Mouse (Mus musculus) thymus, adult 2 months (tissue): ENCODE measurements at regions not wholly inside any gene's neighbourhood (a gene's known extent, or its start where the extent isn't known, plus 50 kb on each side); places are given as distances from the start of the nearest gene placed in this dataset.

ENCODE experiments used
- CTCF ChIP-seq: fragments of 200-500 bp; IDR thresholded peaks from 2 replicates; pipeline ENCODE4 v1.5.1; 2012; ENCODE audit warnings: mild to moderate bottlenecking, control low read depth, low read length, moderate library complexity, borderline replicate concordance; ENCODE audit not compliant: control insufficient read depth, poor library complexity, insufficient read depth; ENCODE audit errors: extremely low read depth
- POLR2A ChIP-seq: fragments of 200-500 bp; IDR thresholded peaks from 2 replicates; pipeline ENCODE4 v1.6.1; 2012; ENCODE audit warnings: mild to moderate bottlenecking, low read length, control low read depth, moderate library complexity; ENCODE audit not compliant: control insufficient read depth, poor library complexity, insufficient read depth; ENCODE audit errors: extremely low read depth

DNA sequence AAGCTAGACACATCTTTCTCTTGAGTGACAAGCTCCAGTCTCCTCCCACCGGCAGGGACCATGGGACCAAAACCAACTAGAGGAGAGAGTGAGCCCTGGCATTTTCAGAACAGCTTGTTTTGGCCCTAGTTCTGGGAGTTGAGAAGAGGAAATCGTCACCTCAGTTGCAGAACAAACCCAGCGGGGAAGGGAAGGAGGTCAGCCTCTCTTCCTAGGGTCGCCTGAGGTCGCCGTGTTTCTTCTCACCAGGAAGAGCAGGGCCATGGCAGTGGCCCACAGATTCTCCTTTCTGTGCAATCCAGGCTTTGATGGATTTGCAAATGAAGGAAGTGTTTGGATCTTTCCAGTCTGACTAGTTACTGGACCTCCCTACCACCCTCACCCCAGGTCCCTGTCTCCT, 49.8 kb upstream of the Kcnj15 start:
- TF ChIP-seq CTCF = no peak
- TF ChIP-seq POLR2A = no peak
